Mouse (Mus musculus) limb, embryonic 12.5 days (tissue): Measurements from ENCODE around the gene Hmgb3. TPM values are rescaled to one million over a fixed set of nuclear protein-coding genes. Genes with fewer than 3 reads are reported as not detected.

Source experiments
- ATAC-seq: fragments of 200-750 bp; cut with Nextera tagmentation; 2 replicates; pipeline ENCODE4 v1.8.0; 2017; ENCODE audit warnings: low read depth, moderate TSS enrichment; ENCODE audit not compliant: insufficient number of reproducible peaks, insufficient read depth, low FRiP score, low TSS enrichment
- H3K27ac ChIP-seq: fragments of 300-500 bp; sonication (generic); 2 replicates; pipeline ENCODE4 v1.5.1; 2016; ENCODE audit warnings: mild to moderate bottlenecking, moderate library complexity
- H3K27me3 ChIP-seq: fragments of 300-500 bp; sonication (generic); 2 replicates; pipeline ENCODE4 v1.6.1; 2016; ENCODE audit warnings: mild to moderate bottlenecking, moderate library complexity
- H3K36me3 ChIP-seq: fragments of 300-500 bp; sonication (generic); 2 replicates; pipeline ENCODE4 v1.6.1; 2016; ENCODE audit warnings: mild to moderate bottlenecking, moderate library complexity
- H3K4me1 ChIP-seq: fragments of 300-500 bp; sonication (generic); replicated peaks from 2 replicates; pipeline ENCODE4 v1.6.1; 2016
- H3K4me2 ChIP-seq: fragments of 300-500 bp; sonication (generic); 2 replicates; pipeline ENCODE4 v1.6.1; 2016; ENCODE audit warnings: mild to moderate bottlenecking, moderate library complexity
- H3K4me3 ChIP-seq: fragments of 300-500 bp; sonication (generic); replicated peaks from 2 replicates; pipeline ENCODE4 v1.5.1; 2016; ENCODE audit warnings: mild to moderate bottlenecking
- H3K9ac ChIP-seq: fragments of 300-500 bp; sonication (generic); replicated peaks from 2 replicates; pipeline ENCODE4 v1.6.1; 2016; ENCODE audit warnings: mild to moderate bottlenecking, moderate library complexity
- H3K9me3 ChIP-seq: fragments of 300-500 bp; sonication (generic); 2 replicates; pipeline ENCODE4 v1.6.1; 2016; ENCODE audit warnings: mild to moderate bottlenecking, moderate library complexity
- WGBS: fragments of 180-500 bp; shearing (Covaris S2); methylation state at CpG from one replicate; pipeline ENCODE4 v1.1.7; 2016; 5-methylcytosine and 5-hydroxymethylcytosine counted together
- microRNA-seq: library from miRNA; unstranded; fragments of <30 nt; microRNA quantifications from one replicate; pipeline ENCODE4, GENCODE M21; 2017
- polyA plus RNA-seq: library from polyadenylated mRNA; unstranded; fragments of >200 nt; fragmentation: Nextera tagmentation; extraction: Ambion mirVana; gene quantifications from 2 replicates; pipeline ENCODE4 v1.2.1, GENCODE M21; 2016

Hmgb3 gene
- polyA plus RNA-seq, 1 experiment from 2014 or later, result 601 TPM

DNA sequence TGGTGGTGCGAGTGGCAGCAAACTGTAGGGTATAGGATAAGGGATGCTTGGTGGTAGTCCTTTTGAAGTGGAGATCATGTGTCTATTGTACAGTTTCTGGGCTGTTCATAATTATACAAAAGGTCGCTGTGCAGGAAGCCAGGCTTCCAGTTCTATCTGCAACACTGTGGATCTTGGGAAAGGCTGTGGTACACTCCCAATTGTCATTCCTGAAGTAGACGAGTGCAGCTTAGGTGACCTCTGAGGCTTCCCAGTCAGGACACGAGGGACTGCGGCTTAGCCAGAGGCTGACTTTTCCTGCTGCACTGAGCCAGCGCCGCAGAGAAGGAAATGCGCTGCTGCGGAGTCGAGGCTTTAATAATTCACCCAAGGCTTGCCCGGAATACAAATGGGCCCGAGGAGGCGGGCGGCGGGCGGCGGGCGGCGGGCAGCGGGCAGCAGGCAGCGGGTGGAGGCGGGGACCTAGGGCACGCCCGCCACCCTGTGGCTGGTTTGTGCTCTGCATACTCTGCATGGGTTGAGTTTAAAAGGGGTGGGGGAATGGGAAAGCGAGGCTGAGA, 45.4 kb downstream of the Hmgb3 start:
- peak; percentile 47; the same call in 1 of the 2 replicates for ATAC-seq
- Histone ChIP-seq H3K4me3 (peak overlapping the region; percentile 32), H3K27ac (no peak overlapping the region), H3K36me3 (no peaks in the 10 kb centered on the region), H3K4me2 (peak overlapping the region; percentile 51), H3K9me3 (no peaks in the 10 kb centered on the region), H3K27me3 (peaks cover 22% of the 10 kb centered on the region), H3K9ac (no peak overlapping the region), H3K4me1 (no peaks in the 10 kb centered on the region)
- 19% methylated on average over 23 of the region's 25 CpGs for WGBS

Small RNA genes lying within 50 kb of the gene (microRNA-seq; reads per million reads assigned to microRNA genes)
- gene Gm23945, result not detected

Other genes starting within 250 kb of the Hmgb3 start
- gene Mtmr1, start 191.2 kb upstream of the Hmgb3 start, polyA plus RNA-seq, result 8.9 and 9.6 TPM in 2 replicates
- gene Cd99l2, start 63.1 kb upstream of the Hmgb3 start, polyA plus RNA-seq, result 29.2 and 31.4 TPM in 2 replicates
- gene Gpr50, start 107.7 kb downstream of the Hmgb3 start, polyA plus RNA-seq, result 0.09 TPM in 2 replicates